Mouse (Mus musculus) neural tube, embryonic 13.5 days (tissue): ENCODE measurements around the gene Pcsk2. TPM values are rescaled to one million over a fixed set of nuclear protein-coding genes. Genes with fewer than 3 reads are reported as not detected.

Experiments
- ATAC-seq: fragments of 200-750 bp; cut with Nextera tagmentation; 2 replicates; pipeline ENCODE4 v1.8.0; 2017; ENCODE audit warnings: low read depth, mild to moderate bottlenecking, moderate TSS enrichment, moderate library complexity
- H3K27ac ChIP-seq: fragments of 300-500 bp; sonication (generic); replicated peaks from 2 replicates; pipeline ENCODE4 v1.5.1; 2015; ENCODE audit warnings: moderate library complexity, mild to moderate bottlenecking, inconsistent platforms
- H3K27me3 ChIP-seq: fragments of 300-500 bp; sonication (generic); 2 replicates; pipeline ENCODE4 v1.6.1; 2015; ENCODE audit warnings: mild to moderate bottlenecking, inconsistent platforms
- H3K36me3 ChIP-seq: fragments of 300-500 bp; sonication (generic); 2 replicates; pipeline ENCODE4 v1.6.1; 2015; ENCODE audit warnings: mild to moderate bottlenecking, inconsistent platforms
- H3K4me1 ChIP-seq: fragments of 300-500 bp; sonication (generic); replicated peaks from 2 replicates; pipeline ENCODE4 v1.6.1; 2015; ENCODE audit warnings: inconsistent platforms
- H3K4me2 ChIP-seq: fragments of 300-500 bp; sonication (generic); 2 replicates; pipeline ENCODE4 v1.6.1; 2015; ENCODE audit warnings: inconsistent platforms, mild to moderate bottlenecking, moderate library complexity
- H3K4me3 ChIP-seq: fragments of 300-500 bp; sonication (generic); 2 replicates; pipeline ENCODE4 v1.5.1; 2015; ENCODE audit warnings: mild to moderate bottlenecking, inconsistent platforms
- H3K9ac ChIP-seq: fragments of 300-500 bp; sonication (generic); 2 replicates; pipeline ENCODE4 v1.6.1; 2015; ENCODE audit warnings: moderate library complexity, mild to moderate bottlenecking, inconsistent platforms
- H3K9me3 ChIP-seq: fragments of 300-500 bp; sonication (generic); 2 replicates; pipeline ENCODE4 v1.6.1; 2016; ENCODE audit warnings: inconsistent platforms
- WGBS: fragments of 180-500 bp; shearing (Covaris S2); methylation state at CpG from one replicate; pipeline ENCODE4 v1.1.7; 2015; 5-methylcytosine and 5-hydroxymethylcytosine counted together
- polyA plus RNA-seq: library from polyadenylated mRNA; unstranded; fragments of >200 nt; fragmentation: Nextera tagmentation; extraction: Ambion mirVana; gene quantifications from 2 replicates; pipeline ENCODE4 v1.2.1, GENCODE M21; 2015

The Pcsk2 gene
- polyA plus RNA-seq, 1 experiment from 2014 or later, result 22.6 TPM

- no peak overlapping the region for H3K4me2 ChIP-seq
- peak; percentile 69 for ATAC-seq
- H3K9ac ChIP-seq, result no peak overlapping the region
- H3K27ac ChIP-seq, result no peak overlapping the region
- H3K4me3 ChIP-seq, result no peak overlapping the region
- no peaks in the 10 kb centered on the region for H3K9me3 ChIP-seq
- no peaks in the 10 kb centered on the region for H3K27me3 ChIP-seq
- WGBS, result 48% methylated on average over 4 of the region's 4 CpGs
- H3K4me1 ChIP-seq, result peaks cover 9% of the 10 kb centered on the region; the same call in 1 of the 2 replicates
- no peaks in the 10 kb centered on the region for H3K36me3 ChIP-seq
These were observed 111.0 kb downstream of the Pcsk2 start for GRCm38 (mm10) chr2:143656968-143657367.

- 89% methylated on average over 5 of the region's 5 CpGs for WGBS
- Histone ChIP-seq H3K27ac (no peak overlapping the region), H3K27me3 (no peaks in the 10 kb centered on the region), H3K4me2 (no peak overlapping the region), H3K4me1 (no peaks in the 10 kb centered on the region), H3K4me3 (no peak overlapping the region), H3K9ac (no peak overlapping the region), H3K36me3 (no peaks in the 10 kb centered on the region), H3K9me3 (no peaks in the 10 kb centered on the region)
- no peak for ATAC-seq
These were observed 120.8 kb downstream of the Pcsk2 start for GRCm38 (mm10) chr2:143666785-143667184.

- 0 out of 2 replicates have a peak, but pooled peaks cover 8% of the 10 kb centered on the region for H3K4me1 ChIP-seq
- no peaks in the 10 kb centered on the region for H3K27me3 ChIP-seq
- no peak overlapping the region for H3K4me2 ChIP-seq
- no peak for ATAC-seq
- H3K9ac ChIP-seq, result no peak overlapping the region
- no peak overlapping the region for H3K4me3 ChIP-seq
- H3K9me3 ChIP-seq, result no peaks in the 10 kb centered on the region
- 93% methylated on average over 4 of the region's 4 CpGs for WGBS
- no peaks in the 10 kb centered on the region for H3K36me3 ChIP-seq
- H3K27ac ChIP-seq, result no peak overlapping the region
These were observed 131.9 kb downstream of the Pcsk2 start for GRCm38 (mm10) chr2:143677869-143678268.

GRCm38 (mm10) chr2:143679513-143679912, 133.6 kb downstream of the Pcsk2 start:
- no peak overlapping the region for H3K4me2 ChIP-seq
- H3K27ac ChIP-seq, result no peak overlapping the region
- H3K9ac ChIP-seq, result no peak overlapping the region
- 32% methylated on average over 2 of the region's 2 CpGs for WGBS
- H3K36me3 ChIP-seq, result no peaks in the 10 kb centered on the region
- no peak for ATAC-seq
- no peaks in the 10 kb centered on the region for H3K27me3 ChIP-seq
- H3K4me1 ChIP-seq, result 0 out of 2 replicates have a peak, but pooled peaks cover 8% of the 10 kb centered on the region
- H3K9me3 ChIP-seq, result no peaks in the 10 kb centered on the region
- no peak overlapping the region for H3K4me3 ChIP-seq

- ATAC-seq, result no peak
- Histone ChIP-seq H3K4me3 (no peak overlapping the region), H3K27me3 (no peaks in the 10 kb centered on the region), H3K9me3 (no peaks in the 10 kb centered on the region), H3K27ac (no peak overlapping the region), H3K4me2 (no peak overlapping the region), H3K36me3 (no peaks in the 10 kb centered on the region), H3K9ac (no peak overlapping the region), H3K4me1 (0 out of 2 replicates have a peak, but pooled peaks cover 8% of the 10 kb centered on the region)
- 68% methylated on average over 8 of the region's 8 CpGs for WGBS
These were observed 136.1 kb downstream of the Pcsk2 start for GRCm38 (mm10) chr2:143681873-143682555.

GRCm38 (mm10) chr2:143683513-143683912, 137.6 kb downstream of the Pcsk2 start:
- no peaks in the 10 kb centered on the region for H3K36me3 ChIP-seq
- H3K27ac ChIP-seq, result no peak overlapping the region
- H3K4me1 ChIP-seq, result 0 out of 2 replicates have a peak, but pooled peaks cover 8% of the 10 kb centered on the region
- H3K27me3 ChIP-seq, result no peaks in the 10 kb centered on the region
- no peak overlapping the region for H3K4me2 ChIP-seq
- ATAC-seq, result no peak
- H3K9me3 ChIP-seq, result no peaks in the 10 kb centered on the region
- WGBS, result 92% methylated on average over 2 of the region's 2 CpGs
- H3K4me3 ChIP-seq, result no peak overlapping the region
- H3K9ac ChIP-seq, result no peak overlapping the region

- Histone ChIP-seq H3K27me3 (no peaks in the 10 kb centered on the region), H3K27ac (no peak overlapping the region), H3K4me2 (no peak overlapping the region), H3K4me3 (no peak overlapping the region), H3K9ac (no peak overlapping the region), H3K9me3 (peaks cover 14% of the 10 kb centered on the region), H3K4me1 (peaks cover 5% of the 10 kb centered on the region; the same call in 1 of the 2 replicates), H3K36me3 (peaks cover 22% of the 10 kb centered on the region)
- 55% methylated on average over 3 of the region's 3 CpGs for WGBS
- no peak for ATAC-seq
These were observed 145.3 kb downstream of the Pcsk2 start for GRCm38 (mm10) chr2:143691244-143691643.

GRCm38 (mm10) chr2:143696026-143696557, 150.1 kb downstream of the Pcsk2 start:
- peak overlapping the region; percentile 82 for H3K27ac ChIP-seq

GRCm38 (mm10) chr2:143696704-143697103, 150.7 kb downstream of the Pcsk2 start:
- H3K4me1 ChIP-seq, result peaks cover 16% of the 10 kb centered on the region; the same call in 1 of the 2 replicates
- 0 out of 2 replicates have a peak, but pooled peaks have one; percentile 42 for ATAC-seq
- H3K9me3 ChIP-seq, result peaks cover 14% of the 10 kb centered on the region
- H3K27ac ChIP-seq, result peak overlapping the region; percentile 82
- H3K9ac ChIP-seq, result no peak overlapping the region
- H3K4me2 ChIP-seq, result no peak overlapping the region
- H3K36me3 ChIP-seq, result peaks cover 22% of the 10 kb centered on the region
- no peaks in the 10 kb centered on the region for H3K27me3 ChIP-seq
- 88% methylated on average over 7 of the region's 7 CpGs for WGBS
- H3K4me3 ChIP-seq, result no peak overlapping the region

More at GRCm38 (mm10) chr2:143696026-143696557, 150.1 kb downstream of the Pcsk2 start:
- H3K27me3 ChIP-seq, result no peaks in the 10 kb centered on the region
- H3K4me3 ChIP-seq, result no peak overlapping the region
- H3K9me3 ChIP-seq, result peaks cover 14% of the 10 kb centered on the region
- peaks cover 22% of the 10 kb centered on the region for H3K36me3 ChIP-seq
- 0 out of 2 replicates have a peak overlapping the region, but pooled peaks have one; percentile 7 for H3K4me2 ChIP-seq
- ATAC-seq, result peak; percentile 70; the same call in 1 of the 2 replicates
- H3K9ac ChIP-seq, result 0 out of 2 replicates have a peak overlapping the region, but pooled peaks have one; percentile 22
- WGBS, result 48% methylated on average over 14 of the region's 14 CpGs
- peaks cover 16% of the 10 kb centered on the region; the same call in 1 of the 2 replicates for H3K4me1 ChIP-seq

- WGBS, result 75% methylated on average over 5 of the region's 5 CpGs
- Histone ChIP-seq H3K4me2 (no peak overlapping the region), H3K9ac (no peak overlapping the region), H3K36me3 (no peaks in the 10 kb centered on the region), H3K27me3 (no peaks in the 10 kb centered on the region), H3K9me3 (no peaks in the 10 kb centered on the region), H3K27ac (no peak overlapping the region), H3K4me3 (no peak overlapping the region), H3K4me1 (peaks cover 18% of the 10 kb centered on the region)
- ATAC-seq, result no peak
These were observed 155.2 kb downstream of the Pcsk2 start for GRCm38 (mm10) chr2:143701141-143701540.

- Histone ChIP-seq H3K36me3 (no peaks in the 10 kb centered on the region), H3K27me3 (no peaks in the 10 kb centered on the region), H3K9me3 (no peaks in the 10 kb centered on the region), H3K9ac (no peak overlapping the region), H3K27ac (peak overlapping the region; percentile 43; the same call in 1 of the 2 replicates), H3K4me2 (no peak overlapping the region), H3K4me1 (peaks cover 7% of the 10 kb centered on the region), H3K4me3 (no peak overlapping the region)
- WGBS, result 35% methylated on average over 3 of the region's 3 CpGs
- peak; percentile 75 for ATAC-seq
These were observed 157.0 kb downstream of the Pcsk2 start for GRCm38 (mm10) chr2:143702931-143703344.

GRCm38 (mm10) chr2:143708205-143708604, 162.2 kb downstream of the Pcsk2 start:
- Histone ChIP-seq H3K27me3 (no peaks in the 10 kb centered on the region), H3K9me3 (no peaks in the 10 kb centered on the region), H3K4me1 (0 out of 2 replicates have a peak, but pooled peaks cover 4% of the 10 kb centered on the region), H3K9ac (no peak overlapping the region), H3K4me2 (no peak overlapping the region), H3K4me3 (no peak overlapping the region), H3K27ac (no peak overlapping the region), H3K36me3 (no peaks in the 10 kb centered on the region)
- WGBS, result 69% methylated on average over 3 of the region's 3 CpGs
- no peak for ATAC-seq
